Mouse (Mus musculus) ES-E14 (cell line): ENCODE results near the gene Kif22. TPM values are rescaled to one million over a fixed set of nuclear protein-coding genes. Genes with fewer than 3 reads are reported as not detected.
A peak's percentile ranks its signal among the peaks of the same experiment; 100 is the strongest.

ENCODE experiments used
- DNase-seq: peaks from one replicate; pipeline ENCODE4 v3.0.0-alpha.2; 2013; ENCODE audit warnings: low read depth, low spot score
- H3K27ac ChIP-seq: 2 replicates; pipeline ENCODE4 v1.5.1; 2012; ENCODE audit warnings: low read depth, mild to moderate bottlenecking, low read length, moderate library complexity, mixed read lengths; ENCODE audit not compliant: poor library complexity, insufficient read depth, severe bottlenecking
- H3K36me3 ChIP-seq: 2 replicates; pipeline ENCODE4 v1.6.1; 2012; ENCODE audit warnings: mild to moderate bottlenecking, low read length, moderate library complexity, mixed read lengths; ENCODE audit not compliant: control insufficient read depth, poor library complexity, insufficient read depth, severe bottlenecking
- H3K4me1 ChIP-seq, 2 experiments: fragments of 150-350 bp in 1 of 2; sonication (generic) in 1 of 2; 2 replicates each; pipeline ENCODE4 v1.6.1; 2012; ENCODE audit warnings: low read length in 2 of 2, mild to moderate bottlenecking in 1 of 2, mixed read lengths in 1 of 2; ENCODE audit not compliant: control insufficient read depth in 2 of 2, insufficient read depth in 2 of 2, poor library complexity in 1 of 2
- H3K4me3 ChIP-seq, 2 experiments: fragments of 150-350 bp in 1 of 2; sonication (generic) in 1 of 2; 2 replicates each; pipeline ENCODE4 v1.5.1; 2012; ENCODE audit warnings: low read length in 2 of 2, low read depth in 1 of 2, mild to moderate bottlenecking in 1 of 2, mixed read lengths in 1 of 2; ENCODE audit not compliant: insufficient read depth in 1 of 2, poor library complexity in 1 of 2, severe bottlenecking in 1 of 2
- H3K9ac ChIP-seq: 2 replicates; pipeline ENCODE4 v1.6.1; 2012; ENCODE audit warnings: low read depth, mild to moderate bottlenecking, low read length, mixed read lengths; ENCODE audit not compliant: poor library complexity, insufficient read depth, severe bottlenecking
- H3K9me3 ChIP-seq: fragments of 150-350 bp; sonication (generic); 2 replicates; pipeline ENCODE4 v1.6.1; 2012; ENCODE audit warnings: low read depth, mild to moderate bottlenecking, low read length; ENCODE audit not compliant: control insufficient read depth, insufficient read depth
- CHD2 ChIP-seq: IDR thresholded peaks from 2 replicates; pipeline ENCODE4 v1.6.1; 2014; ENCODE audit warnings: mild to moderate bottlenecking, low read depth, low read length, inconsistent platforms
- HCFC1 ChIP-seq: IDR thresholded peaks from 2 replicates; pipeline ENCODE4 v1.6.1; 2012; ENCODE audit warnings: low read length, inconsistent platforms, borderline replicate concordance; ENCODE audit not compliant: insufficient read depth
- MAFK ChIP-seq: IDR thresholded peaks from 2 replicates; pipeline ENCODE4 v1.6.1; 2014; ENCODE audit warnings: mild to moderate bottlenecking, low read depth, low read length, inconsistent platforms; ENCODE audit not compliant: insufficient read depth
- ZC3H11A ChIP-seq: IDR thresholded peaks from 2 replicates; pipeline ENCODE4 v1.6.1; 2012; ENCODE audit warnings: low read depth, mild to moderate bottlenecking, inconsistent platforms, low read length, borderline replicate concordance
- ZNF384 ChIP-seq: IDR thresholded peaks from 2 replicates; pipeline ENCODE4 v1.6.1; 2012; ENCODE audit warnings: low read depth, low read length, inconsistent platforms
- in situ Hi-C, 2 experiments: fragments of 600-800 bp; cut with MboI; formaldehyde crosslinking; loops; one replicate each; pipeline ENCODE4 v1.15.1; 2025; ENCODE audit warnings: low sequenced_read_pairs in 2 of 2, inconsistent platforms in 1 of 2; ENCODE audit not compliant: unreplicated experiment in 2 of 2
- total RNA-seq: library from RNA; depleted of rRNA; stranded (reverse); fragments of 300-350 nt; gene quantifications from 2 replicates; pipeline ENCODE4 v1.2.3, GENCODE M21; 2012; rRNA removed

The Kif22 gene
- total RNA-seq: 97.4 and 117 TPM in 2 replicates

DNA sequence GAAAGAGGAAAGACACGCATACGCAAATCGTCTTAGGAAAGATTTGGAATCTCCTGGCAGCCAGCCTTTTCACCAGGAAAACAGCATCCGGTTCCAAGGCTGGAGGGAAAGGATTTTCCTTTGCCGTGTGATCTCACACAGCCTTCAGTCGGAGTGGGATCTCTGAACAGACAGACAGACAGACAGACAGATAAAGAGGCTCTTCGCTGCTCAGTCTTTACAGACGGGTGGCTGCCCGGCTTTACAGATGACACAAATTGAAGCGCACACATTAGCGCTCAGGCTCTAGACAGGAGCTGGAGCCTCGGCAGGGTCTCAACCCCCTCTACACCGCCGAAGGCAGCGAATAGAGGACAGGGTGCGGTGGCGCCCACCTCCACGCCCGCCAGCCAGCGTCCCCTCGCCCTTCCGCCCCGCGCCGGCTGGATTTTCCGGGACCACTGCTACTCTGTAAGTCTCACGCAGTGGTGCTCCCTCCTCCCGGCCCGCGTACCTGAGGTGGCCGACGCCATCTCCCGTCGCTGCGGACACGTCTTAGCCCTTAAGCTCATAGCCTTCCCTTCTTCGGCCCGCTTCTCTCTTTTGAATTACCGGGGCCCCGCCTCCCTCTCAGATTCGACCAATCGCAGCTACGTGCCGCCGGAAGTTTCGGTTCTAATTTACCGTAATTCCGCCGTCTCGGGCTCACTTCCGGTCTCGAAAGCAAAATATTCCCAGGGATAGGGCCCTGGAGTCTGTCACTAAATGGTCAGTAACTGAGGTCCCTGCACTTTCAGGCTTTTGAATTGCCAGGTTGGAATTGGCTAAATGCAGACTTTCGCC is at the start of gene Kif22:
Gene Kif22, minus strand, starts transcription at position 621 of the 822 bp plus-strand sequence.
- Histone ChIP-seq H3K36me3 (peaks cover 4% of the 10 kb centered on the region), H3K9me3 (no peaks in the 10 kb centered on the region), H3K4me1 (peaks cover 4% of the 10 kb centered on the region in 2 experiments; a peak in 3 of 4 replicates), H3K27ac (peak within 1 kb of the TSS; percentile 71), H3K4me3 (peak within 1 kb of the TSS; percentile 98 to 100), H3K9ac (peak within 1 kb of the TSS; percentile 100)
- TF ChIP-seq MAFK: no peak
- no peak for TF ChIP-seq HCFC1
- no peak for TF ChIP-seq ZC3H11A
- no peak for TF ChIP-seq CHD2
- TF ChIP-seq ZNF384: no peak
- in situ Hi-C loops: no loop called here
- peak; percentile 75 for DNase-seq

GRCm38 (mm10) chr7:127091114-127091896 is 49.0 kb upstream of the Kif22 start, which contains the start of gene AI467606:
Gene AI467606 (plus strand): TSS chr7:127091359.
- Histone ChIP-seq H3K36me3 (peaks cover 9% of the 10 kb centered on the region; the same call in 1 of the 2 replicates), H3K27ac (peak within 1 kb of the TSS; percentile 43), H3K9me3 (no peaks in the 10 kb centered on the region), H3K4me1 (peaks cover 3 to 7% of the 10 kb centered on the region in 2 experiments; a peak in 2 of 4 replicates), H3K4me3 (peak within 1 kb of the TSS; percentile 67 to 78), H3K9ac (peak within 1 kb of the TSS; percentile 78)
- peak; percentile 85 for DNase-seq
- in situ Hi-C loops: no loop called here
- no peak for TF ChIP-seq CHD2
- TF ChIP-seq MAFK: no peak
- TF ChIP-seq ZC3H11A: no peak
- no peak for TF ChIP-seq ZNF384
- peak; percentile 49; the same call in 1 of the 2 replicates for TF ChIP-seq HCFC1

DNA sequence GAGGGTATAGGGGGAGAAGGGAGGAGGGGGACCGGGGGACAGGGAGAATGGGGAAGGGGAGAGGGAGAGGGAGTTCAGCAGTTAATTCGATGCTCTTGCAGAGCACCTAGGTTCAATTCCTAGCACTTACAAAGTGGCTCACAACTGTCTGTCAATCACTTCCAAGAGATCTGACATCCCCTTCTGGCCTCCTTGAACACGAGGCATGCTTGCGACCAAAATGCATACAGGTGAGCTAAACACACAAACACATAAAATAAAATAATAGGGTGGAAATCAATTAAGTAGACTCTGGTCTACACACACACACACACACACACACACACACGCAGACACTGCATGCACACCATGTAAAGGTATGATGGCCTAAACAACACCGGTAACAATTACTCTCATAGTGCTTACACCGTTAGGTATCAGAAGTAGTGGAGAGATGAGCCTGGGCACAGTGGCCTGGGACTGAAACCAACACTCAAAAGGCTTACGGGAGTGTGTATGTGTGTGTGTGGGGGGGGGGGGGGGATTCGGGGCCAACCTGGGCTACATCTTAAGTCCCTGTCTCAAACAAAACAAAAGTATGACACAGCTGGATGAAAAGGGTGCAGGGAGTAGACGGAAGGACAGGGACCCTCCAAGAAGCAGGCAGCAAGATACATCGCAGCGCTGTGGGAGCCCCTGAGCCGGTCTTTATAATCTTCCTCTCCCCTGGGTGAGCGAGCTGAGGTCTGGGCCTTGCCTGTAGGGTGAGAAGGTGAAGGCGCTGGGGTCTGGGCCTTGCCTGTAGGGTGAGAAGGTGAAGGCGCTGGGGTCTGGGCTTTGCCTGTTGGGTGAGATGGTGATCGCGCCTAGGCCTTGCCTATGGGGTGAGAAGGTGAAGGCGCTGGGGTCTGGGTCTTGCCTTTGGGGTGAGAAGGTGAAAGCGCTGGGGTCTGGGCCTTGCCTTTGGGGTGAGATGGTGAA is 48.2 kb upstream of the Kif22 start:
- Histone ChIP-seq H3K9me3 (no peaks in the 10 kb centered on the region), H3K4me3 (peak overlapping the region; percentile 55 to 67), H3K4me1 (peaks cover 3 to 4% of the 10 kb centered on the region in 2 experiments; a peak in 2 of 4 replicates), H3K27ac (peak overlapping the region; percentile 43), H3K36me3 (peaks cover 9% of the 10 kb centered on the region; the same call in 1 of the 2 replicates), H3K9ac (peak overlapping the region; percentile 39; the same call in 1 of the 2 replicates)
- in situ Hi-C loops: no loop called here
- no peak for DNase-seq
- TF ChIP-seq ZC3H11A (no peak), CHD2 (no peak), MAFK (no peak), ZNF384 (no peak), HCFC1 (no peak)
